Mouse (Mus musculus) embryonic fibroblast, embryonic 13.5 days (primary cell): ENCODE results near the gene Pknox1.

Experiments used
- CTCF ChIP-seq: IDR thresholded peaks from 2 replicates; pipeline ENCODE4 v1.5.1; 2011; ENCODE audit warnings: mild to moderate bottlenecking, control low read depth, low read length, moderate library complexity, borderline replicate concordance; ENCODE audit not compliant: insufficient read depth
- POLR2A ChIP-seq: IDR thresholded peaks from 2 replicates; pipeline ENCODE4 v1.6.1; 2011; ENCODE audit warnings: low read depth, mild to moderate bottlenecking, control low read depth, low read length, moderate library complexity

- TF ChIP-seq POLR2A = no peak
- TF ChIP-seq CTCF = no peak
These were observed 15.8 kb downstream of the Pknox1 start for GRCm38 (mm10) chr17:31580344-31580743.
